Mouse (Mus musculus) lung, embryonic 15.5 days (tissue): ENCODE measurements at regions not wholly inside any gene's neighbourhood (a gene's known extent, or its start where the extent isn't known, plus 50 kb on each side); places are given as distances from the start of the nearest gene placed in this dataset.
A peak's percentile ranks its signal among the peaks of the same experiment; 100 is the strongest.

ENCODE experiments used
- ATAC-seq: fragments of 200-750 bp; cut with Nextera tagmentation; 2 replicates; pipeline ENCODE4 v1.8.0; 2017; ENCODE audit warnings: moderate number of reproducible peaks, borderline replicate concordance; ENCODE audit not compliant: low FRiP score, low TSS enrichment; ENCODE audit errors: extremely low read depth
- H3K27ac ChIP-seq: fragments of 300-500 bp; sonication (generic); 2 replicates; pipeline ENCODE4 v1.5.1; 2015; ENCODE audit warnings: moderate library complexity, mild to moderate bottlenecking, inconsistent platforms
- H3K27me3 ChIP-seq: fragments of 300-500 bp; sonication (generic); 2 replicates; pipeline ENCODE4 v1.6.1; 2015; ENCODE audit warnings: inconsistent platforms
- H3K36me3 ChIP-seq: fragments of 300-500 bp; sonication (generic); 2 replicates; pipeline ENCODE4 v1.6.1; 2015; ENCODE audit warnings: inconsistent platforms
- H3K4me1 ChIP-seq: fragments of 300-500 bp; sonication (generic); 2 replicates; pipeline ENCODE4 v1.6.1; 2015; ENCODE audit warnings: inconsistent platforms
- H3K4me2 ChIP-seq: fragments of 300-500 bp; sonication (generic); 2 replicates; pipeline ENCODE4 v1.6.1; 2015; ENCODE audit warnings: inconsistent platforms, mild to moderate bottlenecking, moderate library complexity
- H3K4me3 ChIP-seq: fragments of 300-500 bp; sonication (generic); 2 replicates; pipeline ENCODE4 v1.5.1; 2015; ENCODE audit warnings: mild to moderate bottlenecking, inconsistent platforms
- H3K9ac ChIP-seq: fragments of 300-500 bp; sonication (generic); 2 replicates; pipeline ENCODE4 v1.6.1; 2015; ENCODE audit warnings: inconsistent platforms
- H3K9me3 ChIP-seq: fragments of 300-500 bp; sonication (generic); 2 replicates; pipeline ENCODE4 v1.6.1; 2016; ENCODE audit warnings: inconsistent platforms
- WGBS: fragments of 180-500 bp; shearing (Covaris S2); methylation state at CpG from one replicate; pipeline ENCODE4 v1.1.7; 2015; 5-methylcytosine and 5-hydroxymethylcytosine counted together

DNA sequence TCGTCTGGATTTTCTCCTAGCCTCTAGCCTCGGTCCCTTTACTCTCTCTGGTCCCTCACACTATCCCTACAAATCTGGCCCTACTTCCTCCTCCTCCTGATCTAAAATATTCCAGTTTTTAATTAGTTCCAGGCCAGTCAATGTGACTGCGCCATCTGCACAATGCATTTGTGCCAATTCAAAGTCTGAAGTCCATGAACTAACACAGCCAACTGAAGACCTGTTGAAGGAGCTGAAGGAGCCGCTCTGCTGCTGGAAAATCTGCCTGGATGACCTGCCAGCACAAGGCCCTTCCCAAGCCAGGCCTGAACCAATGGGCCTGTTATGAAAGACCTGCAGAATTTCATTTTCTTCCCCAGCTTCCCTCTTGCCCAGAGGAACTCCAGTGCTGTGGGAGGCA is 197.9 kb upstream of the Mctp2 start:
- H3K9me3 ChIP-seq = no peaks in the 10 kb centered on the region
- H3K9ac ChIP-seq = no peak overlapping the region
- no peak for ATAC-seq
- H3K4me1 ChIP-seq = peaks cover 7% of the 10 kb centered on the region; the same call in 1 of the 2 replicates
- no peaks in the 10 kb centered on the region for H3K27me3 ChIP-seq
- no peak overlapping the region for H3K4me2 ChIP-seq
- H3K27ac ChIP-seq = no peak overlapping the region
- no peaks in the 10 kb centered on the region for H3K36me3 ChIP-seq
- no peak overlapping the region for H3K4me3 ChIP-seq
- 78% methylated on average over 4 of the region's 4 CpGs for WGBS

DNA sequence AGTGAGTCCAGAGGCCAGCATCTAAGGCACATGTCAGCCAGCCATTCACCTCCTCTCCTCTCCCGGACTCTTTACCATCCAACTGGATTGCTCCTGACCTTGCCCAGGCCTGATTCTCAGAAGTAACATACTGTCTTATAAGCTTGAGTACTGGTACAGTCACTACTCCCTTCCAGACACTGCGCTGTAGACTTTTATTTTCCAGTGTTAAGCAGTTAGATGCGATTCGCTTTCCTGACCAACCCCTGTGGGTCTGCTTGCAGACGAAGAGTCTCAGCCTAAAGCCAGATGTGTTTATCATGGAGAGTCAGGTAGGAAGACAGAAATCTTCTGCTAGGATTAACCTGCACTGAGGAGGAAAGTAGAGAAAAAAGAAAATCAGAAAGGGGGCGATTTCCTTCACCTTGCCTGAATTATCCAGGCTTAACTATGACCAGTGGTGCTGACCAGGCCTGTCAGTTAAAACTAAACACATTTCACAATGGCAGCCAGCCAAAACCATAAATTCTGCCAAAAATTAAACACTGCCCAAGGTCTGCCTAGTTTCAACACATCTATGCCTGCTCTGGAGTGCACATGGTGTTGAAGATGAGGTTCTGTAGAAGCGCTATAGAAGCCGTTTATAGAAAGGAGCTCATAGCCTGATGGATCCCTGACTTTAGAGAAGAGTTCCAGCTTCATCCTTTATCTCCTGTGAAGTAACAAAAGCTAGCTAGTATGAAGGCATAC is 199.5 kb upstream of the Mctp2 start:
- Histone ChIP-seq H3K4me1 (peaks cover 7% of the 10 kb centered on the region; the same call in 1 of the 2 replicates), H3K4me2 (no peak overlapping the region), H3K9me3 (no peaks in the 10 kb centered on the region), H3K4me3 (no peak overlapping the region), H3K9ac (no peak overlapping the region), H3K36me3 (no peaks in the 10 kb centered on the region), H3K27me3 (no peaks in the 10 kb centered on the region), H3K27ac (no peak overlapping the region)
- 63% methylated on average over 8 of the region's 8 CpGs for WGBS
- ATAC-seq = 0 out of 2 replicates have a peak, but pooled peaks have one; percentile 23

DNA sequence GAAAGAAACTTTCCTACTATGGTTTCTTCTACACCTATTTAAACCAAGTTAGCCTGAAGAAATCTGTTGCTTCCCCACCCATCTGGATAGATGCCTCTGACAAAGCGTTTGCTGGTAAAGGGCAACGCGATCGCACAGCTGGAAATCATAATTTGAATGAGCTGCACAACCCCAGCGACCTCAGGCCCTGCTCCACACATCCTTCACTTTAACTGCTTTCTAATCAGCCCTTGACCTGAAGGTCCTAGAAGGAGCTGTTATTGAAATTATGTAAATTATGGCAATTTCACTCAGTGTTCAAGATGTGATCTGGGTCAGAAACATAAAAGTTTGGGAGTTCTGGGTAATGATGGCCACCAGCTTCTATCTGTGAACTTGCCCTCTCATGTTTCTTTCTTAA is 201.5 kb upstream of the Mctp2 start:
- Histone ChIP-seq H3K4me1 (peaks cover 7% of the 10 kb centered on the region; the same call in 1 of the 2 replicates), H3K4me3 (no peak overlapping the region), H3K27me3 (no peaks in the 10 kb centered on the region), H3K36me3 (no peaks in the 10 kb centered on the region), H3K4me2 (no peak overlapping the region), H3K9ac (no peak overlapping the region), H3K9me3 (no peaks in the 10 kb centered on the region), H3K27ac (no peak overlapping the region)
- ATAC-seq = no peak
- WGBS = 66% methylated on average over 5 of the region's 5 CpGs

DNA sequence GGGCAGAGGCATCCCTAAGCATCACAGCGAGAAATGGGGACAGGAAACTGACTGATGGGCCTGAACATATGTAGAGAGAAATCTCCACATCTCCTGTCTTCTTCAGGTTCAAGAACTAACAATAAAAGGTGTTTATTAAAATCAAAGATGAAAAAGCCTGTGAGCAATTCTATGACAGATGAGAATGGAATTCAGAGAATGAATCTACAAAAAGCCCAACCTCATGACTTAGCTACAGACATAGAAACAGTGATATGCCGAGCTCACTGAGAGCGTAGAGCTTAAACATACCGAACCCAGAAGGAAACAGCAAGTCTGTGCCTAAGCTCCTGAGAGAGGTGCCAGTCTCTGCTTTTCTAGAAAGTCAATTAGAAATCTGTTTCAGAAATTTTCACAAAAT is 203.7 kb upstream of the Mctp2 start:
- Histone ChIP-seq H3K27ac (no peak overlapping the region), H3K36me3 (no peaks in the 10 kb centered on the region), H3K4me1 (peaks cover 7% of the 10 kb centered on the region; the same call in 1 of the 2 replicates), H3K4me2 (no peak overlapping the region), H3K4me3 (no peak overlapping the region), H3K9ac (no peak overlapping the region), H3K9me3 (no peaks in the 10 kb centered on the region), H3K27me3 (no peaks in the 10 kb centered on the region)
- no peak for ATAC-seq
- 55% methylated on average over 4 of the region's 4 CpGs for WGBS

DNA sequence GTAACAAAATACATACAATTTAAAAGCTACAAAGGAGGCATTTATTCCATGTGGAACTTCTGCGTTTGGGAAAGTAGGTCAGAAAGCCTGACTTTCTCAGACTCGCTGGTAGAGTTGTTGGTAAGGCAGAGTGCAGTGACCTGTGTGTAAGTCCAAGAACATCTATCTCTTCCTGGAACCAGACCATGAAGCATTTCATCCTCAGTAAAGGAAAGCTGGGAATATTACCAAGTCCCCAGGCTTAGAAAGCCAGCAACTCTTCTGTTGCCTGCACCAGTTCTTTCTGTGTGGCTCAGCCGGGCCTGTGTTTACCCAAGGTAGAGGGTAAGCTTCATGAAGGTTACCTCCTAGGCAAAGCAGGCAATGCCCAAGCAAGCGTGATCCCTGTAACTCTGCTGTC is 207.0 kb upstream of the Mctp2 start:
- no peak overlapping the region for H3K27ac ChIP-seq
- H3K36me3 ChIP-seq = no peaks in the 10 kb centered on the region
- WGBS = 64% methylated on average over 4 of the region's 4 CpGs
- no peak overlapping the region for H3K9ac ChIP-seq
- no peaks in the 10 kb centered on the region for H3K9me3 ChIP-seq
- ATAC-seq = no peak
- no peak overlapping the region for H3K4me3 ChIP-seq
- H3K4me2 ChIP-seq = no peak overlapping the region
- H3K4me1 ChIP-seq = peaks cover 7% of the 10 kb centered on the region; the same call in 1 of the 2 replicates
- no peaks in the 10 kb centered on the region for H3K27me3 ChIP-seq

DNA sequence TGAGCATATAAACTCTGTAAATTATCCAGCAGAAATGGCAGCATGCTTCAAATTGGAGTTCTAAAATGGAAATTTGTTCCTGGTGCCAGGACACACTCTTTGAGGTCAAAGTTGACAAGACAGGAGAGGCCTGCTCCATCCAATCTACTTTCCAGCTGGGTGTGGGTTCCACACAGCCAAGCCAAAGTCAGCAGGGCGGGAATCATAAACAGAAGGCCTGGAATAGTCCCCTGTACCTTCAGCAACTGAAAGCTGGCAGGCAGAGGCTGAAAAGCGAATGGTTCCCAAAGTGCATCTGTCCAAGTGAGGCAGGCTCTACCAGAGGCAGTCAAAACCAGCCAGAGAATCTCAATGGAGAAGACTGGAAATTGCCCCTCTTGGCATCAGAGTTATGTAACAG is 208.4 kb upstream of the Mctp2 start:
- no peaks in the 10 kb centered on the region for H3K36me3 ChIP-seq
- no peak for ATAC-seq
- H3K27me3 ChIP-seq = no peaks in the 10 kb centered on the region
- H3K9me3 ChIP-seq = no peaks in the 10 kb centered on the region
- H3K4me1 ChIP-seq = peaks cover 18% of the 10 kb centered on the region
- H3K4me2 ChIP-seq = no peak overlapping the region
- 81% methylated on average over 2 of the region's 2 CpGs for WGBS
- no peak overlapping the region for H3K27ac ChIP-seq
- H3K9ac ChIP-seq = no peak overlapping the region
- H3K4me3 ChIP-seq = no peak overlapping the region

DNA sequence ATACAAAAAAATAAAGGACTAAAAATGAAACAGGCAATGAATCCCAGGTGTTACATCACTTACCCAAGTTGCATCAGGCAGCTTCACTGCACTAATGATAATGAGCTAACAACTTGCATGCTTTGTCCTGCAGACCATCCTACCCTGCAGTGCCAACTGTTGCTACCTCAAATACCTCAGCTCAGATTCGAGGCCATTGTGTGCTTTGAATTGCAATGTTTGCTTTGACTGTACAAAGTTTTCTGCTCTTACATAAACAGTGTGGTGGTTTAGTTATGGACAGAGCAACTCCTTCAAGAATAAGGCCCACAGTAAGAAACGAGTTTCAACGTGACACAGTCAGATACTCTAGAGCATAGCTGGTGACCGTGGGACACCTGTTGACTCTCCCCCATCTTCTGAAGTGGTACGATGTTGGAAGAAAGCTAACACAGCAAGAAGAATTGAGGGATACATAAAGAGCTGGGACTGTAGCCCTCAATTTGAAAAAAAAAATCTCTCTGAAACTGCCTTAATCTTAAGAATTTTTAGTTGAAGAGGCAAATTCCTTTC is 212.1 kb upstream of the Mctp2 start:
- Histone ChIP-seq H3K36me3 (no peaks in the 10 kb centered on the region), H3K9ac (no peak overlapping the region), H3K4me1 (peaks cover 18% of the 10 kb centered on the region), H3K4me3 (no peak overlapping the region), H3K9me3 (no peaks in the 10 kb centered on the region), H3K27ac (peak overlapping the region; percentile 63), H3K27me3 (no peaks in the 10 kb centered on the region), H3K4me2 (no peak overlapping the region)
- 39% methylated on average over 5 of the region's 5 CpGs for WGBS
- ATAC-seq = no peak

DNA sequence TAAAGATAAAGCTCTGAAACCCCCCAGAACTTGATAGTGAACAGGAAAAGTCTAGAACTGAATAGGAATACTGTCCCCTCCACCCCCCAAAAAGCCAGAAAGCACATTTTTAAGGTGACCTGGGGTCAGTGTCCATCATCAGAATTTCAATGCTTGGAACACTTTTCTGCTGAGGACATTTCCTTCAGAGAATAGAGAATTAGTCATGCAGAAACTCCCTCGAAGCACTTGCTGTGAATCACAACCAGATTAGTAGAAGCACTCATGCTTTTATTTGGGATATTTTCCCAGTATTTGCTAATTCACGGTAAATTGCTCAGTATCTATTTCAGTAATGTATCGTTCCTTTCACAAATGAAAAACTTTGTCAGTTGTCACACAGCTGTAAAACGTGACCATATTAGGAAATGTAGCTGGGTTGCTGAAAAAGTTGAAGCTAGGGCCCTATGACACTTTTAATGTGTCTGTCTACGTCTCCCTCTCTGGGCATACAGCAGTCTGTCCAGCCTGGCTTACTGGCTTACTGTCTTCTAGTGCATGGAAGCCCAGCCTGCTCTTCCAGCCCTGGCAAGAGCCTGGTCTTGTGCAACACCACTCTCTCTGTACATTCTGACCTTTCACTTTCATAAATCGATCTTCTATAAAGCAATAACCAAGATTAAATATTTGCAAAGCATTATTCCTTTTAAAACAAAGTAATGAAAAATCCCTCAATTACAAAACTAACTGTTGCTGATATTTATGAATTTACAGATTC is 213.1 kb upstream of the Mctp2 start:
- Histone ChIP-seq H3K4me1 (peaks cover 18% of the 10 kb centered on the region), H3K9me3 (no peaks in the 10 kb centered on the region), H3K4me2 (no peak overlapping the region), H3K36me3 (no peaks in the 10 kb centered on the region), H3K27me3 (no peaks in the 10 kb centered on the region), H3K27ac (peak overlapping the region; percentile 63), H3K4me3 (no peak overlapping the region), H3K9ac (no peak overlapping the region)
- ATAC-seq = no peak
- WGBS = 38% methylated on average over 6 of the region's 6 CpGs

DNA sequence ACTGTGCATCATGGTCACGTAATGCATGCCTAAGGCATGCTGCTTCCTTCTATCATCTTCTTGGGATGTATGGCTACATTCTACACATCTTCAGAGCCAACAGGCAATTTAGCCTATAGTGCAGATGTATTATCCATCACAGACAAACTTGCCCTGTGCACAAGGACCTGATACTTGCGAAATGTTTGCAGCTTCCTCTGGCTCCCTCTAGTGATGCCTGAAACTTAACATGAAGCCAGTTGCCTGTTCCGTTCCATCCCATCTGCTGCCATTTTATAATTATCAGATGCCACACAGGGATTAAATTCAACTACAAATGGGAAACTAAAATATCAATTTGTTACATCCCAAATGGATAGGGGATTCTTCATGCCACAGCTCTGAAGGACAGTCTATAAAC is 222.5 kb upstream of the Mctp2 start:
- H3K4me1 ChIP-seq = no peaks in the 10 kb centered on the region
- no peaks in the 10 kb centered on the region for H3K9me3 ChIP-seq
- no peaks in the 10 kb centered on the region for H3K36me3 ChIP-seq
- no peak for ATAC-seq
- H3K4me3 ChIP-seq = no peak overlapping the region
- no peaks in the 10 kb centered on the region for H3K27me3 ChIP-seq
- H3K4me2 ChIP-seq = no peak overlapping the region
- WGBS = 79% methylated on average over 3 of the region's 3 CpGs
- no peak overlapping the region for H3K9ac ChIP-seq
- no peak overlapping the region for H3K27ac ChIP-seq

DNA sequence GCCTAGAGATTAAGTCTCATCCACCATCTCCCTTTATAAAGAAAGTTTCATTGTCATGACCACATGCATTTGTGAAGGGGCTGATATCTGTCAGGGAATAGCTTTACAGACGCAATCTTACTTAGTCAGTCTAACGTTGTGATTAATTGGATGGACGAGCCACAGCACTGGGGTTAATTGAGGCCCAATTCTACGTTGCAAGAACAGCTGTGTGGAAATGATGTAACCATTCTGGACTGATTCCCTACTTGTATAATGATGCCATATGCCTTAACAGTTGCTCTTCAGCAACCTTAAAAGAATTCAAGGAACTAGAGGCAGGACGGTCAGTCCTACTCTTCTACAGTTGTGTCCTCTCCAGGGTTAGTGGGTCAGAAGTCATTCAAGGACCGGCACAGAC is 231.9 kb upstream of the Mctp2 start:
- Histone ChIP-seq H3K4me1 (peaks cover 5% of the 10 kb centered on the region), H3K36me3 (no peaks in the 10 kb centered on the region), H3K9me3 (no peaks in the 10 kb centered on the region), H3K4me3 (no peak overlapping the region), H3K27me3 (no peaks in the 10 kb centered on the region), H3K4me2 (no peak overlapping the region), H3K9ac (no peak overlapping the region), H3K27ac (no peak overlapping the region)
- no peak for ATAC-seq
- WGBS = 56% methylated on average over 6 of the region's 6 CpGs

DNA sequence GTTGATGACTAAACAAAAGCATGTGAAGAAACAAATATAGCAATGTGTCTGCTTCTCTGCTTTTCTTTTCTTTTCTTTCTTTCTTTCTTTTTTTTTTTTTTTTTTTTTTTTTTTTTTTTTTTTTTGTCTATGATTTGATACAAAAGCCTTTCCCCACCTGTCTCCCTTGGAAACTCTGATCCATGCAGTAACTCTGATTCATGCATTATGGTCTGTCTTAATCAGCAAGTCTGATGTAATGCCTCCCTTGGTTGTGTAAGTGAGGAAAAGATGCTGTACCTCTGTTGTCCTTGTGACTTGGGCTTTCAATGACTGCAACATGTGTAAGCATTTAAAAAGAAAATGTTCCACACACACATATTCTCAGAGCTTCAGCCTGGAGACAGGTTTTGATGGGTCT is 233.5 kb upstream of the Mctp2 start:
- Histone ChIP-seq H3K9me3 (no peaks in the 10 kb centered on the region), H3K9ac (no peak overlapping the region), H3K27me3 (no peaks in the 10 kb centered on the region), H3K4me2 (no peak overlapping the region), H3K27ac (no peak overlapping the region), H3K4me1 (peaks cover 14% of the 10 kb centered on the region), H3K4me3 (no peak overlapping the region), H3K36me3 (no peaks in the 10 kb centered on the region)
- no peak for ATAC-seq
